Mouse (Mus musculus) layer of hippocampus, adult 9-11 months (tissue): Measurements from ENCODE around the gene Zfp593.

Experiments
- DNase-seq: peaks from one replicate; pipeline ENCODE4 v3.0.0; 2022

Gene Zfp593

DNA sequence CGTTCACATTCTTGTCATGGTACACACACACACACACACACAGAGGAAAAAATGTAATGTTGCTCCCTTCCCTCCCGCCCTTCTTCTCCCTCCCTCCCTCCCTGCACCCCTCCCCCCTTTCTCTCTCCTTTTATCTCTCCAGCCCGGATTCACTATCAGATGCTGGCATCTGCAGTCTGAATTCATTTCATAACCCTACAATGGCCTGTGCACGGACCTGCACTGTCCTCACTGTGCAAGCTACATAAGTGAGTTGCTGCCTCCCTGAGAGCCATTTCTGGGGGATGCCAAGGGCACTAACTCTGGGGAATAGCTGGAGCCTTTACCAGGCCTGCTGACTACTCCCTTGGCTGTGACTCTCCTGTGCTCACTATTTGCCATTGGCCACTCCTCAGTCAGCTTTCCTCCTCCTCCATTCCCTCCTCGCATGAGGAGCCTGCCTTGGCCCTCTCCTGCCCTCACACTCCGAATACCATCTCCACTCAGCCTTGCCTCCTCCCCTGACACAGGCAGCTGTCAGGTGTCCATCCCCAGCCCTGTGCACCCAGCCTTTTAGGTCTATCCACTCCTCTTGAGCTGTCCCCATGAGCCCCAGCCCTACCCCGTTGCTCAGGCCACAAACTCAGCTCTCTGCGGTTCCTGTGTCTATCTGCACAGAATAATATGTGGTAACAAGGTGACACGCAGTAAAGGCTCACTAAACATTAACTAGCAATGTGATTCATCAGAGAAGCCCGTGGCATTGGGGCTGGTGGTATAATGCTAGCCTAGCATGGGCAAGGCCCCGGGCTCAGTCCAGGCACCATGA is 22.4 kb downstream of the Zfp593 start:
- no peak for DNase-seq

DNA sequence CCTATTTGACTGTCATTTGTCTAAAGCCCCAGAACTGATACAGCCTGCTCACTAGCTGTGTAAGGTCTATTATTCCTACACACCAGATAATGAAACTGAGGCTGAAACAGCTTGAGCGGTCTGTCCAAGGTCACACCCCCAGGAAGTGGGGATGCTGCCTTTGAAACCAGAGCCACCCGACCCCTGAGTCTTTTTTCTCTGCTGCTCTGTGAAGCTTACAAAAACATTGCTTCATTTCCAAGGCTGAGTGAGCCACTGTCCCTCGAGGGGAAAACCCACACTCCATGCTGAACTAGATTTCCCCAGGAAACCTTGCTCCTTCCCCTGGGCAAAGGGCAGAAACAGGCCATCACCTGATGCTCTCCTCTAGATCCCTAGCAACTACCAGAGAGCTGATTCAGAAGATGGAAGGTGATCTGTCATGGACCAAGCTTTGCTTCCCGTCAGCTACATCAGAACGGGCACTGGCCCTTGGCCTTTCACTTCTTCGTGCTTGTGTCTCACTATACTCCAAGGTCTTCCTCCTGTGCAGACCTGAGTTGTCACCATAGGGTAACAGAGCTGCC is 38.8 kb downstream of the Zfp593 start:
- no peak for DNase-seq

DNA sequence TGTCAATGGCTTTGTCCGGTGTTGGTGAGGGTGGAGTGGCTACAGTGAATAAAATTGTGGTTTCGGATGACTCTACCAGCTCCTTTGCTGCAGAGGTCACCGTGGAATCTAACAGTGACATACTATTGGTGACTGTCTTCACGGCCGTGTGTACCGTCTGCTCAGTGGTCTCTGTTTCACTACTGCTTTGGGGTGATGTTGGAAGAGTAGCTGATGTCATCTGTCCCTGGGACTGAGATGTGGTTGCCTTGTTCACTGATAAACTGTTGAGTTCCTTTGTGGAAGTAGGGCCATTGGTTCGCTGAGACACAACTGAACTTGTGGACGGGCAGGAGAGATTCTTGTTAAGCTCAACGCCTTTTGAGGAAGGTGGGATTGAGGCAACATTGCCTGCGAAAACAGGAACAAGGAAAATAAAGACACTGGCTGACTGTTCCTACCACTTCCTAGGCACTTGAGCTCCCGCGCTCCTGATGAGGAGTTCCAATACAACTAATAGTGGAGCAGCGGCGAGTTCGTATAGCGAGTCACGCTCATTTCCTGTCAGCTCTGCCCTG is 42.0 kb downstream of the Zfp593 start:
- no peak for DNase-seq

DNA sequence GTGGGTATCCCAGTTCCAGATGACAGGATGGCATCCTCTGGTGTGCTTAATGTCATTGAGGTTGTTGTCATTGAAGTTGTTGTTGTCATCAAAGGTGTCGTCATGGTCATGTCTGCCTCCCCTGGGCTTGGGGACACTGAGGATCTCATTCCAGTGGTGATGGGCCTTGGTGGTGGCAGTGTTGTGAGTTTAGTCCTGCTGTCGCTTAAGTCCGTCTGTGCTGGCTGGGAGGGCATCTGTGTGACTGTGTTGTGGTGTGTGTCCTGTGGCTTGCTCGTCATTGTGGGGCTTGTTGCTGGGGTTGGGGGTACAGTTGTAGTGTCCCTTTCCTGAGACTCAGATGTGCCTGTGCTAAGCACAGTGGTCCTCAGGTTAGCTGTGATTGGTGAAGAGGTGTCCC is 42.5 kb downstream of the Zfp593 start, which contains the start of gene Gm7534:
TSS of gene Gm7534 (minus strand) at position 101 of the 400 bp plus-strand sequence.
- DNase-seq: no peak

DNA sequence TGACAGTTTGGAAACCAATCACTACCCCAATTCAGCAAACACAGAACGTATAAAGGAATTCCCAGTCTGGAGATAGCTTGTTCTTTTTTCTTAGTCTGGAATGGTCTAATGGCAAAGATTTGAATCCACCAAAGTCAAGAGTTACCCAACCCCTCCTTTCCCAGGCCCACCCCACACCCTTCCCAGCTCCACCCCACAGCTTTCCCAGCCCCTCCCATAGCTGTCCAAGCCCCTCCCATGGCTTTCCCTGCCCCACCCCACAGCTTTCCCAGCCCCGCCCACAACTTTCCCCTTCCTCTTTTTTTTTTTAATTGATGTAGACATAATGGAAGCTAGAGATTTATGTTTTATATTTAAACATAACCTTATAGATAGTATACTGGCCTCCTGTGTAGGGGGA is 46.0 kb downstream of the Zfp593 start:
- DNase-seq: no peak
